Mouse (Mus musculus) limb, embryonic 13.5 days (tissue): ENCODE data around the gene Tm9sf3. TPM values are rescaled to one million over a fixed set of nuclear protein-coding genes. Genes with fewer than 3 reads are reported as not detected.

Experiments used
- ATAC-seq: fragments of 200-750 bp; cut with Nextera tagmentation; 2 replicates; pipeline ENCODE4 v1.8.0; 2017; ENCODE audit warnings: low read depth, moderate number of reproducible peaks, moderate TSS enrichment; ENCODE audit not compliant: low FRiP score
- H3K27ac ChIP-seq: fragments of 300-500 bp; sonication (generic); 2 replicates; pipeline ENCODE4 v1.5.1; 2015; ENCODE audit warnings: inconsistent platforms, mild to moderate bottlenecking, moderate library complexity
- H3K27me3 ChIP-seq: fragments of 300-500 bp; sonication (generic); 2 replicates; pipeline ENCODE4 v1.6.1; 2015; ENCODE audit warnings: mild to moderate bottlenecking, inconsistent platforms
- H3K36me3 ChIP-seq: fragments of 300-500 bp; sonication (generic); 2 replicates; pipeline ENCODE4 v1.6.1; 2015; ENCODE audit warnings: inconsistent platforms, mild to moderate bottlenecking, moderate library complexity
- H3K4me1 ChIP-seq: fragments of 300-500 bp; sonication (generic); 2 replicates; pipeline ENCODE4 v1.6.1; 2015; ENCODE audit warnings: inconsistent platforms
- H3K4me2 ChIP-seq: fragments of 300-500 bp; sonication (generic); replicated peaks from 2 replicates; pipeline ENCODE4 v1.6.1; 2015; ENCODE audit warnings: inconsistent platforms, mild to moderate bottlenecking, moderate library complexity
- H3K4me3 ChIP-seq: fragments of 300-500 bp; sonication (generic); 2 replicates; pipeline ENCODE4 v1.5.1; 2015; ENCODE audit warnings: moderate library complexity, mild to moderate bottlenecking, inconsistent platforms
- H3K9ac ChIP-seq: fragments of 300-500 bp; sonication (generic); 2 replicates; pipeline ENCODE4 v1.6.1; 2015; ENCODE audit warnings: mild to moderate bottlenecking, inconsistent platforms
- H3K9me3 ChIP-seq: fragments of 300-500 bp; sonication (generic); 2 replicates; pipeline ENCODE4 v1.6.1; 2016; ENCODE audit warnings: inconsistent platforms
- WGBS: fragments of 180-500 bp; shearing (Covaris S2); methylation state at CpG from one replicate; pipeline ENCODE4 v1.1.7; 2015; 5-methylcytosine and 5-hydroxymethylcytosine counted together
- polyA plus RNA-seq: library from polyadenylated mRNA; unstranded; fragments of >200 nt; fragmentation: Nextera tagmentation; extraction: Ambion mirVana; gene quantifications from 2 replicates; pipeline ENCODE4 v1.2.1, GENCODE M21; 2015

The Tm9sf3 gene
- polyA plus RNA-seq, 1 experiment from 2014 or later = 135 TPM

DNA sequence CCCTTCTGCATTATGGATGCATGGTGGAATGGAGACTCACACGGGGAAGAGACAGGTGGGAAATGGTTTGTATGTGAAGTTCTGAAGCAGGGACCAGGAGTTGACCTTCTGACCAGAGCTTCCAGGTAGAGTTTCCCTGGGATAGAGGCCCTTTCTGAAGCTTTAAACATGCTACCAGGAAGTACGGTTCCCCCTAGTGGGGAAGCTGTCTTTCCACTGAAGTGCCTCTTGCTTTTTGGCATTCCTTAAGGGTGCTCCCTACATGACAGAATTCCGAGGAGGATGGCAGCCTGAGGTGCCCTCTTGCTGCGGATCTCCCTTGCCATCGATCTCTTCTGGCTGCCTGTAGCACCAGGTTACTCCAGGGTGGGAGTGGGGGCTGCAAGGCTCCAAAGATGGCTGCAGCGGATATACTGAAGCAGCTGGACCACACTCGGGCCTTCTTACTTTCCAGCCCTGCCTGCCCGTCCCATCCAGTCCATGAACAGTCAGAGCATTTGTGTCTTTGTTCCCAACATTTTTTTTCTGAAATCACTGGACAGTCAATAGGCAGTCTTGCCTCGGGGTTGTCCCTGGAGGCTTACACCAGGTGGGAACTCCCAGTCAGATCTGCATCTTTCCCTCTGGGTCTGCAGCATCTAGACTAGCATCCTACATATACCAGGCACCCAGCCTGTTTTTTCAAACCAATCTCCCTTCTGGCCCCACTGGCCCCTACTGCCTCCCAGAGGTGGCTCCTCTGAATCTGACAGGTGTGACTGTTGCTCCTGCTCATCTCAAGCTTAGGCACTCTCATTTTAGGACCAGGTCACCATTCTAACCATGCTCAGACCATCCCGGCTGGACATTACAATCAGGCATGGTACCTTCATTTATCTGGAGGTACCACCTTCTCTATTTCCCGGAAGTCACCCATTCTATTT, 59.4 kb downstream of the Tm9sf3 start:
- Histone ChIP-seq H3K9ac (no peak overlapping the region), H3K4me1 (peaks cover 18% of the 10 kb centered on the region), H3K4me2 (no peak overlapping the region), H3K27ac (no peak overlapping the region), H3K36me3 (peaks cover 5% of the 10 kb centered on the region; the same call in 1 of the 2 replicates), H3K27me3 (peaks cover 64% of the 10 kb centered on the region), H3K4me3 (no peak overlapping the region), H3K9me3 (no peaks in the 10 kb centered on the region)
- WGBS = 71% methylated on average over 11 of the region's 11 CpGs
- ATAC-seq = no peak

DNA sequence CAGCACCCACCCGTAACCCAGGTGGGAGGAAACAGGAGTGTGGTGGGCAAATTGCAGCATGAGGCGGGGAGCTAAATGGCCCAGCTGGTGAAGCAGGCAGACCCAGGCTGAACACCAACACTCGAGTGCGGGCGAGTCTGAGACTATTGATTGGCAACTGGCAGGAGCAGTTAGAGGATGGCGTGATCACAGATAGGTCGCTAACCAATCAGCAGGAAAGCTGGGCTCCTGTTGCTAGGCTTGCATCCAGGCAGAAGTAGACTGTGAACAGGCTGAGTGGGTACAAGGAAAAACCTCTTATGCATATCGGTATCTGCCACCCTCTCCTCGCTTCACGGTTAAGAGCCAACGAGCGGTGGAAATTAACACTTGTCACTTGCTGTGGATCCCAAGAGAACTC, 66.2 kb downstream of the Tm9sf3 start:
- Histone ChIP-seq H3K4me2 (no peak overlapping the region), H3K27ac (no peak overlapping the region), H3K27me3 (peaks cover 5% of the 10 kb centered on the region; the same call in 1 of the 2 replicates), H3K4me3 (no peak overlapping the region), H3K36me3 (no peaks in the 10 kb centered on the region), H3K9ac (no peak overlapping the region), H3K9me3 (no peaks in the 10 kb centered on the region), H3K4me1 (no peaks in the 10 kb centered on the region; the same call in 1 of the 2 replicates)
- 91% methylated on average over 12 of the region's 12 CpGs for WGBS
- ATAC-seq = no peak

DNA sequence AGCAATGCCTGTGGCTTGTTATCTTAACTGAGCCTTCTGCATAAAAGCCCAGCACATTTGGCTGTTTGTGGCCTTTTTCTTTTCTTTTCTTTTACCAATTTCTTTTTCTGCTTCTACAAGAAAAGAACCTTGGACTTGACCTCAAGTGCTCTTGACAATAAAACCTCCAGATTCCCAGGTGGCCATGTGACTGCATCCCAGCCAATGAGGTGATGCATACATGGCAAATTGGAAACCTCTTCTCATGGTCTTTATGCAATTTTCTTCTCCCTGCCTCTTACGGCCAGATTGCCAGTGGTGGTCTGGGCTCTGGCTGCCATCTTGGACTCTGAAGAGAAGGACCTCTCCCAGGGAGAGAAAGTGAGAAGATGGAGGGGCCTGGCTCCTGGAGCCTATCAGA, 70.4 kb downstream of the Tm9sf3 start:
- Histone ChIP-seq H3K27ac (no peak overlapping the region), H3K36me3 (no peaks in the 10 kb centered on the region), H3K9me3 (no peaks in the 10 kb centered on the region), H3K4me3 (no peak overlapping the region), H3K4me1 (no peaks in the 10 kb centered on the region; the same call in 1 of the 2 replicates), H3K27me3 (no peaks in the 10 kb centered on the region), H3K4me2 (no peak overlapping the region), H3K9ac (no peak overlapping the region)
- no peak for ATAC-seq
- 62% methylated on average over 1 of the region's 1 CpGs for WGBS

DNA sequence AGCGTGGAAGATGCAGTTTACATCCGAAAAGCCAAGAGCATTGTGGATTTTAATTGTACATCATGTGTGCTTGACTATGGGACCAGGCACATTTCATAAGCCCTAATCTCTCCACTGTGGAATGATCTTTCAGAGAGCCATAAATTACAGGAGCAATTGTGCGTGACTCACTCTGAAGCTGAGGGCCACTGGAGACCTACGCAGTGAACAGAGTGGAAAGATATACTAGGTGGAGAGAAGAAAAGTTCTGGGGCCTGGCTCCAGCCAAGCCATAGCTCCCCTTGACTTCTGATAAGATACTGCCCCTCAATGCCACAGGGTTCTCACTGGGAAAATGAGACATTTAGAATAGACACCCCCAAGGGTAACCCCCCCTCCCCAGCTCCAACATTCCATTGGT, 70.8 kb downstream of the Tm9sf3 start:
- no peaks in the 10 kb centered on the region for H3K9me3 ChIP-seq
- no peak overlapping the region for H3K4me2 ChIP-seq
- no peak overlapping the region for H3K27ac ChIP-seq
- no peak overlapping the region for H3K9ac ChIP-seq
- H3K27me3 ChIP-seq = no peaks in the 10 kb centered on the region
- ATAC-seq = no peak
- H3K4me3 ChIP-seq = no peak overlapping the region
- 73% methylated on average over 4 of the region's 4 CpGs for WGBS
- no peaks in the 10 kb centered on the region; the same call in 1 of the 2 replicates for H3K4me1 ChIP-seq
- no peaks in the 10 kb centered on the region for H3K36me3 ChIP-seq

DNA sequence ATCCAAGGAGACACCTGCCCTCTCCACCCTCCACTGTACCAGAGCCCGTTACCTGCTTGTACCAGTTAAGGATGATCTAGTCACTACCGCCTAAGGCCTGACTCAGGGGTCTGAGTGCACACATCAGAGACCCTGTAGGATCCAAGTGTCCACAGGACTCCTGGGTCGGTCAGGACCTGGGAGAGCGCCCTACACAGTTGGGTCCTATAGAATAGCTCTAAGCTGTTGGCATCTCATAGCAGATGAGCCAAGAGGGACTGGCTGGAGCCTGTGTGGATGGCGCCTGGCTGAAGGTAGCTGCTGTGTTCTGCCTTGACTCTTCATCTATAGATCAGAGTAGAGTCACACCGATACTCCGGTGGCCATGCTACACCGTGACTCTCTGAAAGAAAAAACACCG, 72.1 kb downstream of the Tm9sf3 start:
- Histone ChIP-seq H3K27me3 (no peaks in the 10 kb centered on the region), H3K4me1 (no peaks in the 10 kb centered on the region; the same call in 1 of the 2 replicates), H3K4me3 (no peak overlapping the region), H3K4me2 (no peak overlapping the region), H3K27ac (no peak overlapping the region), H3K9ac (no peak overlapping the region), H3K36me3 (no peaks in the 10 kb centered on the region), H3K9me3 (no peaks in the 10 kb centered on the region)
- no peak; the same call in 1 of the 2 replicates for ATAC-seq
- WGBS = 81% methylated on average over 9 of the region's 9 CpGs

DNA sequence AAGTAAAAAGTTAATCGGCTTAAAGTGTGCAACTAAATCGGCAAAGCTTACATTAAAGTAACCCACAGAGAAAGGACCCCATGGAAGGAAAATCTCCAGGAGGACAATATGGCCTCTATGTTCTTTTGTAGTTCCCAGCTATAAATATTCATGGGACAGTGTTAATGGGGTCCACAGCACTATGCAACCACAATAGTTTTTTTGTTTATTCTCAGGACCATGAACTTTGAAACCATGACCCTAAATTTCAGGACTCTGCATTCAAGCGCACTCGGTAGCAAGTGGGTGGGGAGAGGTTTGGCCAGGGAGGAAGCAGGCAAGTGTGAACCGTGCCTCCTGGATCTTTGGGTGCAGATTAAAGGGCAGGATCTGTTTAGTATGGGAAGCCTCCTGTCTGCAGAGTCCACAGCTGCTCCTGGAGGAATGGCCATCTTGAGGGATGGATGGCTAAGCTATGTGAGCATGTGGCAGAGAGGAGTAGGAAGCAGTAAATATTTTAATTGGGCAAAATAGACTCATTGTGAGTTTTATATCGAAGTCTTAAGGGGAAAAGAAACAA, 72.8 kb downstream of the Tm9sf3 start:
- H3K36me3 ChIP-seq = no peaks in the 10 kb centered on the region
- no peak overlapping the region for H3K27ac ChIP-seq
- H3K9ac ChIP-seq = no peak overlapping the region
- no peaks in the 10 kb centered on the region; the same call in 1 of the 2 replicates for H3K4me1 ChIP-seq
- H3K4me3 ChIP-seq = no peak overlapping the region
- H3K9me3 ChIP-seq = no peaks in the 10 kb centered on the region
- no peak for ATAC-seq
- WGBS = 61% methylated on average over 6 of the region's 6 CpGs
- no peak overlapping the region for H3K4me2 ChIP-seq
- H3K27me3 ChIP-seq = no peaks in the 10 kb centered on the region

DNA sequence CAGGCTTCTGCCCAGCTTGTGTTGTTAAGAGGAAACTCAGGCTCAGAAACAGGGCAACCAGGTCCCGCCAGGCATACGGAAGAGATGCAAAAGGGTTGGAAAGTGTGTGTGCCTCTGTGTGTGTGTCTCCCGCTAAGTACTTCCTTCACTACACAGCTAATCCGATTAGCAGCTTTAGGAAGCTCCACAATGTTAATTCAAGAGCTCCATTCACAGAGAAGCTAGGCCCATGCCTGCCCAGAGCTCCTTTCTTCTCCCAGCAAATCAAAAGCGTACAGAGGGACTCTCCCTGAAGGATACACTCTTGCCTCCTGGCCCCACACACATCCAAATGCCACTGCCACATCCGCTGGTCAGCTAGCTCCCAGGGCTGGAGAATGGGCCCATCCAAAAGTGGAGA, 86.5 kb downstream of the Tm9sf3 start:
- no peak for ATAC-seq
- WGBS = 52% methylated on average over 6 of the region's 6 CpGs

DNA sequence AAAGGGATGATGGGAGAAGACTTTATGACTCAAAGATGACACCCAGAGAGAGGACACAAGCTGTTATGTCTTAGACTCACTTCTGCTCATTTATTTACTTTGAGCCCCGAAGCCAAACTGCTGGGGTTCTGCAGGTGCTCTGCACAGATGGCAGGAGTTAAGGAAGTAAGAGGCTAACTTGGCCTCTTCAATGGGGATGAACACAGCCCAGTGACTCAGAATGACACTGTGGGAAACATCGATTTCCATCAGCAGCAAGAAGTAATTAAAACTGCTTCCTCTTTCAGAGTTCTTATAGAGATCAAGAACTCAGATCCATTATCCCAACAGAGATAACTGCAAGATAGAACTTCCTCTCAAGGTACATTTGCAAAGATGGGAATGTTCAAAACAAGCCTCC, 86.9 kb downstream of the Tm9sf3 start:
- no peaks in the 10 kb centered on the region for H3K36me3 ChIP-seq
- no peaks in the 10 kb centered on the region for H3K4me1 ChIP-seq
- no peaks in the 10 kb centered on the region for H3K9me3 ChIP-seq
- H3K27me3 ChIP-seq = no peaks in the 10 kb centered on the region
- 83% methylated on average over 2 of the region's 2 CpGs for WGBS
- no peak overlapping the region for H3K4me2 ChIP-seq
- H3K9ac ChIP-seq = no peak overlapping the region
- H3K27ac ChIP-seq = no peak overlapping the region
- no peak overlapping the region for H3K4me3 ChIP-seq
- ATAC-seq = no peak

More for the DNA sequence above, 86.5 kb downstream of the Tm9sf3 start:
- no peak overlapping the region for H3K4me3 ChIP-seq
- no peaks in the 10 kb centered on the region for H3K9me3 ChIP-seq
- H3K4me2 ChIP-seq = no peak overlapping the region
- no peaks in the 10 kb centered on the region for H3K4me1 ChIP-seq
- H3K36me3 ChIP-seq = no peaks in the 10 kb centered on the region
- no peaks in the 10 kb centered on the region for H3K27me3 ChIP-seq
- H3K27ac ChIP-seq = no peak overlapping the region
- H3K9ac ChIP-seq = no peak overlapping the region

DNA sequence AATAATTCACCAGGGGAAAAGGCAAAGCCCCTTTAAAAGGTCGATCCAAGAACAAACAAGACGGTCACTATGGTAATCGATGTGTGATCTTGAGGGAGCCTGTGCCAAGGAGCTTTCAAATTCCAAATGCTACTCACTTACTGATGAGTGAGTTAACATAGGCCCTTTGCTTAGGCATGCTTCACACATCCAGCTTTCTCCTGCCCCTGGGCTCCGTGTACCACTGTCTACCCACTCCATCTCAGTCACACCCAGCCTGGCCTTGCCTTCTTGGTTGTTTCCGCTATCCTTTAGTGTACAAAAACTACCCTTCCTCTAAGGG, 97.9 kb downstream of the Tm9sf3 start:
- no peak for ATAC-seq
- Histone ChIP-seq H3K4me2 (no peak overlapping the region), H3K27ac (no peak overlapping the region), H3K36me3 (no peaks in the 10 kb centered on the region), H3K9me3 (no peaks in the 10 kb centered on the region), H3K4me1 (no peaks in the 10 kb centered on the region), H3K27me3 (no peaks in the 10 kb centered on the region), H3K9ac (no peak overlapping the region), H3K4me3 (no peak overlapping the region)
- 83% methylated on average over 5 of the region's 5 CpGs for WGBS

DNA sequence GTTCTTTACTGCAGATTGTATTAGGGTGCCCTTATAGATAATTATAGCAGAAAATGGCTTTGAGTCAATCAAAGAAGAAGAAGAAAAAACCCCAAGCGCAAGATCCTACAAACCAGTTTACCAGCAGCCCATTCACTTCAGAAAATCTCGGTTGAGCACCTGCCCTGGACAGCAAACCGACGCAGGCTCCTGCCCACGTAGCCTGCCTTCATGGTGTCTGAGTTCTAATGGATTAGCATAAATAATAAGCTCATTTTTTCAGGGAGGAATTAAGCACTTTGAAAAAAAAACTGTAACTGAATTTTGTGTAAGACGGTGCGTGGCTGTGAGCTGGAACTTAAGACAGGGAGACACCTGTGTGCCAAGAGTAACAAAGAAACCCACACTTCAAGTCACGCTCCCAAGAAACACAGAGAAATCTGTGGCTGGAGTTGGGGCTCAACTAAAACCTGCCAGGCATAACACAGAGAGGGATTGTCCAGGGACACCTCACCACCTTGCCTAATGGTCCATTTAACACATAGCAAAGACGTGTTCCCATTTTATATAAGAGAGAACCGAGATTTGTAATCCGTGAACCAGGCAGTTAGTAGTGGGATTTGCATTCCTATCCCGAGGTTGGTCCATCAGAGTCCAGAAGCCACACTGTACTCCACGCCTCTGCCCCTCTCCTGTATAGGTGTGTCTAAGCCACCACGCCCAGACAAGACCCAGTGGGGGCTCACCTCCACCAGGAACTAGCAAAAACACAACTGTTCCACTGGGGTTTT, 98.5 kb downstream of the Tm9sf3 start:
- H3K27me3 ChIP-seq = no peaks in the 10 kb centered on the region
- no peak for ATAC-seq
- H3K36me3 ChIP-seq = no peaks in the 10 kb centered on the region
- H3K4me1 ChIP-seq = no peaks in the 10 kb centered on the region
- H3K27ac ChIP-seq = no peak overlapping the region
- no peaks in the 10 kb centered on the region for H3K9me3 ChIP-seq
- H3K4me3 ChIP-seq = no peak overlapping the region
- no peak overlapping the region for H3K9ac ChIP-seq
- no peak overlapping the region for H3K4me2 ChIP-seq
- WGBS = 73% methylated on average over 14 of the region's 14 CpGs

DNA sequence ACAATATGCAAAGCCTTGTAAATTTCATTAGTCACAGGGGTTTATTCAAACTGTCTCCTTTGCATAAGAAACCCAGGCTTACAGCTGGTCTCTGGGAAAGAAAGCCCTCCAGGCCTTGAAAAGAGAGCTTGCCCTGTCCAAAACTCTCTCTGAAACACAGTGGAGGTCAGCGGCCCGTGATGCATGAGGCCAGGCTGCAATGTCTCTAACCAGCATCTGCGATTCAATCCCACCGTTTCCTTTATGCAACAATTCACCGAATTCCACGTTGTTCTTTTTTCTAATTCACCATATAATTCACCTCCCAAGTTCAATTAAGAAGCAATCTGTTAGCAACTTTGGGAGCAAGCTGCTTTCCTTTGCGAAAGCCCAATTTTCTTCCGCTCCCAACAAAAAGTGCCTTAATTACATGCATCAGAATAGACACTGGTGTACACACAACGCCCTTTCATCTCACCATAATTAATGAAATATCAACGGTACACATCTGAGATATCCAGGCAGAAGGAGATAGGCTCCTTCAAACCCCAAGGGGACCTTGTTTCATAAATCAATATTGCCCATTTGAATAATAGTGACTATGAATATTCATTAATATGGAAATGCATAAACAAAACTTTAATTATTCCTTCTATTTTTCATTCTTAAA, 99.2 kb downstream of the Tm9sf3 start:
- Histone ChIP-seq H3K9ac (no peak overlapping the region), H3K27me3 (no peaks in the 10 kb centered on the region), H3K36me3 (no peaks in the 10 kb centered on the region), H3K9me3 (no peaks in the 10 kb centered on the region), H3K27ac (no peak overlapping the region), H3K4me2 (no peak overlapping the region), H3K4me1 (no peaks in the 10 kb centered on the region), H3K4me3 (no peak overlapping the region)
- 78% methylated on average over 10 of the region's 10 CpGs for WGBS
- no peak for ATAC-seq
